Mouse (Mus musculus): Measurements from ENCODE around the gene Bcas3. TPM values are rescaled to one million over a fixed set of nuclear protein-coding genes. Genes with fewer than 3 reads are reported as not detected.
A peak's percentile ranks its signal among the peaks of the same experiment; 100 is the strongest.

Gene Bcas3
- total and polyA plus RNA-seq, 2 experiments from 2014 or later, result 29.3 to 31.6 TPM

GRCm38 (mm10) chr11:85311645-85312490, 41.1 kb upstream of the Bcas3 start:
- Histone ChIP-seq H3K36me3 (ENCODE audit: insufficient read depth) (no peaks in the 10 kb centered on the region), H3K9me3 (ENCODE audit: low read length) (no peaks in the 10 kb centered on the region), H3K4me1 (ENCODE audit: insufficient read depth) (peaks cover 17% of the 10 kb centered on the region; the same call in 1 of the 2 replicates), H3K4me3 (ENCODE audit: low read depth, low read length) (peak overlapping the region; percentile 92), H3K9ac (peak overlapping the region; percentile 88), H3K27me3 (ENCODE audit: insufficient read depth, low read length) (no peaks in the 10 kb centered on the region), H3K4me2 (ENCODE audit: low read depth) (peak overlapping the region; percentile 95), H3K27ac (ENCODE audit: low read depth, low read length) (peak overlapping the region; percentile 88)
- peak; percentile 65 for TF ChIP-seq CTCF (IDR thresholded peaks at IDR 0.05; ENCODE audit: low read depth)
- peak; percentile 59 for DNase-seq
- peak; percentile 23 for ATAC-seq
- WGBS, result 1% methylated on average over 56 of the region's 56 CpGs

DNA sequence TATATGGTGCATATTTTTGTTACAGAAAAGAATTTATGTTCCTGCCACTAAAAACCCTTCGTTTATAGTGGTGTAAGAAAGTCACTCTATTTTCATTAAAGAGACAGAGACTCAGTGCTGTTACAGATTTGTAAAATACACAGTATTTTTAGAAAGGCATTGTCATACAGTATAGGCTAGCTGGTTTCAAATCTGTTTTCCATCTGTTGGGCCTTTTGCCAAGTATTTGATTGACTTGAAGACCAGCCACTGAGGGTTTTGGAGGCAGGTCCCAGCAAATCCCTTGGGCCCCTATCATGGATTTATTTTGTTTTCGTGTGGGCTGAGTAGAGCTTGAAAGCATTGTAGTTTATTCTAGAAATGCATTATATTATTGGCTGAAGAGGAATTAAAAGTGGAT, 40.1 kb upstream of the Bcas3 start:
- H3K4me1 ChIP-seq (ENCODE audit: insufficient read depth), result peaks cover 17% of the 10 kb centered on the region; the same call in 1 of the 2 replicates
- H3K4me2 ChIP-seq (ENCODE audit: low read depth), result peak overlapping the region; percentile 95
- TF ChIP-seq CTCF (IDR thresholded peaks at IDR 0.05; ENCODE audit: low read depth), result no peak
- no peaks in the 10 kb centered on the region for H3K27me3 ChIP-seq (ENCODE audit: insufficient read depth, low read length)
- DNase-seq (peak; percentile 85), ATAC-seq (0 out of 2 replicates have a peak, but pooled peaks have one; percentile 14)
- H3K4me3 ChIP-seq (ENCODE audit: low read depth, low read length), result peak overlapping the region; percentile 92
- H3K9ac ChIP-seq, result 0 out of 2 replicates have a peak overlapping the region, but pooled peaks have one; percentile 1
- no peak overlapping the region; the same call in 1 of the 2 replicates for H3K27ac ChIP-seq (ENCODE audit: low read depth, low read length)
- H3K9me3 ChIP-seq (ENCODE audit: low read length), result no peaks in the 10 kb centered on the region
- 12% methylated on average over 2 of the region's 2 CpGs for WGBS
- no peaks in the 10 kb centered on the region for H3K36me3 ChIP-seq (ENCODE audit: insufficient read depth)

DNA sequence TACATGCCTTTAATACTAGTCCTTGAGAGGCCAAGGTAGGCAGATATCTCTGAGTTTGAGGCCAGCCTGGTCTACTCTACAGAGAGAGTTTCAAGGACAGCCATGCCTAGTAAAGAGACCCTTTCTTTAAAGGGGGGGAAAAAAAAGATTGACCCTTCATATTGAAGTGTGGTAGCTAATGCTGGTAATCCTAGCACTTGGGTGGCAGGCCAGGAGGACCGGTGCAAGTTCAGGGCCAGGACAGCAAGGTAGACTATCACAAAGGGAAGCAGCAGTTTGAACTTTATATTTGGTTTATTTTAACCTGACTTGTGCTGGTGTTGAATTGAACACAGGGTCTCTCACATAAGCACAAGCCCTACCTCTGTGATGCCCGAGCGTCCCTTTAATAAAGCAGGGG, 39.6 kb upstream of the Bcas3 start:
- Histone ChIP-seq H3K9ac (0 out of 2 replicates have a peak overlapping the region, but pooled peaks have one; percentile 1), H3K27me3 (ENCODE audit: insufficient read depth, low read length) (no peaks in the 10 kb centered on the region), H3K4me2 (ENCODE audit: low read depth) (peak overlapping the region; percentile 95), H3K4me3 (ENCODE audit: low read depth, low read length) (peak overlapping the region; percentile 92), H3K9me3 (ENCODE audit: low read length) (no peaks in the 10 kb centered on the region), H3K36me3 (ENCODE audit: insufficient read depth) (no peaks in the 10 kb centered on the region), H3K27ac (ENCODE audit: low read depth, low read length) (no peak overlapping the region), H3K4me1 (ENCODE audit: insufficient read depth) (peaks cover 17% of the 10 kb centered on the region; the same call in 1 of the 2 replicates)
- no peak for ATAC-seq
- DNase-seq, result no peak
- TF ChIP-seq CTCF (IDR thresholded peaks at IDR 0.05; ENCODE audit: low read depth), result no peak
- 90% methylated on average over 3 of the region's 3 CpGs for WGBS

DNA sequence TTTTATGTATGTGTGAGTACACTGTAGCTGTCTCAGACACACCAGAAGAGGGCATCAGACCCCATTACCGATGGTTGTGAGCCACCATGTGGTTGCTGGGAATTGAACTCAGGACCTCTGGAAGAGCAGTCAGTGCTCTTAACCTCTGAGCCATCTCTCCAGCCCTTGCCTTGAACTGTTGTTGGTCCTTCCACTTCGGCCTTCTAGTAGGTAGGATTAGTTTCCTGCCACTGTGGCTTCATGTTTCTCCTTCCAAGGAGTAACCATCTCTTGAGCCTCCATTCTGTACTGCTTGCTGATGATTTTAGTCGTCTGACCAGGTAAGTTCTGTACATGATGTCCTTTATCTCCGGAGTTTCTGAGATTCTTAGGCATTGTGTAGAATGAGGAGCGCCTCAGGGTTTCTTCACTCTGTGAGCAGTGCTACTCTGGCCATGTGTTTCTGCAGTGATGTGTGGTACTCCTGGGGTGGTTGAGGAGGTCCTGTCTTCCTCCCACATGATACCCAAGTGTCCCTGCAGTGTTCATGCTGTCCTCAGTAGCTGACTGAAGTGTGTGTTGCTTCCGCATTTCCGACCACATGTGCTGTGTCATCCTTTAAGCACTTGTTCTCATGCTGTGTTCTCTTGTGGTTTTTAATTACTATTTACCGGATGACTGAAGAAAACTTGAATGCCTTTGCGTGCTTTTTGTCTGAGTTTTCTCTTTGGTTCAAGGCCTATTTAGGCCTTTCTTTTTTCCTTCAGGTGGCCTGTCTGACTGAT, 29.2 kb upstream of the Bcas3 start:
- Histone ChIP-seq H3K9ac (no peak overlapping the region), H3K4me3 (ENCODE audit: low read depth, low read length) (no peak overlapping the region), H3K36me3 (ENCODE audit: insufficient read depth) (no peaks in the 10 kb centered on the region), H3K27ac (ENCODE audit: low read depth, low read length) (no peak overlapping the region), H3K4me2 (ENCODE audit: low read depth) (no peak overlapping the region), H3K27me3 (ENCODE audit: insufficient read depth, low read length) (no peaks in the 10 kb centered on the region), H3K9me3 (ENCODE audit: low read length) (no peaks in the 10 kb centered on the region), H3K4me1 (ENCODE audit: insufficient read depth) (no peaks in the 10 kb centered on the region)
- no peak for ATAC-seq
- no peak for TF ChIP-seq CTCF (IDR thresholded peaks at IDR 0.05; ENCODE audit: low read depth)
- 65% methylated on average over 9 of the region's 9 CpGs for WGBS
- DNase-seq, result no peak

GRCm38 (mm10) chr11:85328717-85329116, 24.2 kb upstream of the Bcas3 start:
- Histone ChIP-seq H3K9me3 (ENCODE audit: low read length) (no peaks in the 10 kb centered on the region), H3K9ac (no peak overlapping the region), H3K36me3 (ENCODE audit: insufficient read depth) (peaks cover 7% of the 10 kb centered on the region; the same call in 1 of the 2 replicates), H3K27me3 (ENCODE audit: insufficient read depth, low read length) (no peaks in the 10 kb centered on the region), H3K4me2 (ENCODE audit: low read depth) (no peak overlapping the region), H3K27ac (ENCODE audit: low read depth, low read length) (no peak overlapping the region), H3K4me3 (ENCODE audit: low read depth, low read length) (no peak overlapping the region), H3K4me1 (ENCODE audit: insufficient read depth) (no peaks in the 10 kb centered on the region)
- DNase-seq (peak; percentile 17), ATAC-seq (no peak)
- no peak for TF ChIP-seq CTCF (IDR thresholded peaks at IDR 0.05; ENCODE audit: low read depth)
- 72% methylated on average over 3 of the region's 3 CpGs for WGBS

DNA sequence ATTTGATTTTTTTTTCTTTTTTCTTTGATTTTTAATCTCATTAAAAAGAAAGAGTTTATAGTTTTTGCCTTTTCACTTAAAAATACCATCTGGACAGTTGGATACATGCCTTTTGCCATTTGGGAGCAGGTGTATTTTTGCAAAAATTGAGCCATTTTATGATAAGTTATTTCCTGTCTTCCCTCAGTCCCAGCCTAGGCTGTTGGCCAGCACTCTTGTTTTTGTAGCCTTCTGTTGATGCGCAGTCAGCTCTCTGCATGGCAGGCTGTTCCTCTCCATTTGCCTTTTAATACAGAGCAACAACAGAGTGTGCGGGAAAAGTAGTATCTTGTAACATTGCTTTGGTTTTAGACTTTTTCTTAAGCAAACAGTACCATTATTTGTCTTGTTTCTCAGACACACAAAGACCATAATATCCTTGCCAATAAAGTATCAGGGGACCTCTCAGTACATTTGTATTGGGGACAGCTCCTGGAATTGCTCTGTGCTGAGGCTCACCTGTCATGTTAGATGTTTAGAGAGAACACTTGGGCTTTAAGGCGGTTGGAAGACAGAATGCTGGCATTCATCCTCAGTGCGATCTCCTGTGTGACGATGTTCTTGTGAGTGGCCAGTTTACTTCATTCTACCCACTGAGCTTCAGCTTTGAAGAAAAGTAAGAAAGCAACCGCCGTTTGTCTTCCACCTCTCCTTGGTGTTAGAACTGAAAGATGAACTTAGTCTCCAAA, 23.6 kb upstream of the Bcas3 start:
- TF ChIP-seq CTCF (IDR thresholded peaks at IDR 0.05; ENCODE audit: low read depth), result no peak
- no peaks in the 10 kb centered on the region for H3K9me3 ChIP-seq (ENCODE audit: low read length)
- no peak overlapping the region for H3K4me3 ChIP-seq (ENCODE audit: low read depth, low read length)
- 66% methylated on average over 7 of the region's 7 CpGs for WGBS
- DNase-seq (peak; percentile 82), ATAC-seq (peak; percentile 84)
- H3K4me1 ChIP-seq (ENCODE audit: insufficient read depth), result no peaks in the 10 kb centered on the region
- H3K9ac ChIP-seq, result no peak overlapping the region
- no peak overlapping the region for H3K4me2 ChIP-seq (ENCODE audit: low read depth)
- no peaks in the 10 kb centered on the region for H3K27me3 ChIP-seq (ENCODE audit: insufficient read depth, low read length)
- H3K27ac ChIP-seq (ENCODE audit: low read depth, low read length), result 0 out of 2 replicates have a peak overlapping the region, but pooled peaks have one; percentile 29
- H3K36me3 ChIP-seq (ENCODE audit: insufficient read depth), result peaks cover 7% of the 10 kb centered on the region; the same call in 1 of the 2 replicates
